Mouse (Mus musculus): Measurements from ENCODE around the gene Cdc42. TPM values are rescaled to one million over a fixed set of nuclear protein-coding genes. Genes with fewer than 3 reads are reported as not detected.
A peak's percentile ranks its signal among the peaks of the same experiment; 100 is the strongest.

The Cdc42 gene
- total RNA-seq, 4 experiments from 2014 or later: 121 to 145 (median 138) TPM

DNA sequence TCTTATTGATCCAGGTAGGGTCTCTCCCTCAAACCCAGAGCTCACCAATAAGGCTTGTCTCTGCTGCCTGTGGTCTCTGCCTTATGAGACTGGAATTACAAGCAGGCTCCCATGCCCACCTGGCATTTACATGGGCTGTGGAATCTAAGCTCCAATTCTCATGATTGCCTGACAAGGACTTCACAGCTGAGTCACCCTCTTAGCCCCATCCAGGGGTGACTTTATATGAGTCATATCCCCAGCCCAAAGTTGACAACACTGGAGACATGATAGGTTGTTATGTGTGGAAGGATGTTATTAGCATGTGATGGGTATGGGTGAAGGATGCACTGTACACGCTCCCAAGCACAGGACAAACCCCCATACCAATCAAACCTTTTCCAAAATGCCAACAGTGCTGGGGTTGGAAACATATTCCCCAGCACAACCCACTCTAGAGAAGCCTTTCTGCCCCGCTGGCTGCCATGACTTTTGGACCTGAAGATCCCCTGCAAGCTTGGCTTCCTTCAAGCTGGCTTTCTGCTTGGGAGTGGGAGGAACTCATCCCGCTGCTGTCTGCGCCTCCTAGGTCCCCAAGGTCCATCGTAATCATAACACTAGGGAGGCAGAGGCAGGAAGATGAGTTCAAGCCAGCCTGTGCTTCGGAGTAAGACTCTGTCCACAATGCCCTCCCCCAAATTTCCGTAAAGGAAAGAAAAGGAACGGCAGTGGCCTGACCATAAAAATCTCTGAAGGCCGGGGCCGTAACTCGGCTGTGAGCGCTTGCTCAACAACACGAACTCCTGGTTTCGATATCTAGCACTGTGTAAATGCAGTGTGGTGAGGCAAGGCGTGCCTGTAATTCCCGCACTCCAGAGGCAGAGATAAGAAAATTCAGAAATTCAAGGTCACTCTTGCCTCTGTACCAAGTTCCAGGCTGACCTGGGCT is 14.3 kb upstream of the Cdc42 start:
- no peak for DNase-seq (ENCODE audit: low spot score)

DNA sequence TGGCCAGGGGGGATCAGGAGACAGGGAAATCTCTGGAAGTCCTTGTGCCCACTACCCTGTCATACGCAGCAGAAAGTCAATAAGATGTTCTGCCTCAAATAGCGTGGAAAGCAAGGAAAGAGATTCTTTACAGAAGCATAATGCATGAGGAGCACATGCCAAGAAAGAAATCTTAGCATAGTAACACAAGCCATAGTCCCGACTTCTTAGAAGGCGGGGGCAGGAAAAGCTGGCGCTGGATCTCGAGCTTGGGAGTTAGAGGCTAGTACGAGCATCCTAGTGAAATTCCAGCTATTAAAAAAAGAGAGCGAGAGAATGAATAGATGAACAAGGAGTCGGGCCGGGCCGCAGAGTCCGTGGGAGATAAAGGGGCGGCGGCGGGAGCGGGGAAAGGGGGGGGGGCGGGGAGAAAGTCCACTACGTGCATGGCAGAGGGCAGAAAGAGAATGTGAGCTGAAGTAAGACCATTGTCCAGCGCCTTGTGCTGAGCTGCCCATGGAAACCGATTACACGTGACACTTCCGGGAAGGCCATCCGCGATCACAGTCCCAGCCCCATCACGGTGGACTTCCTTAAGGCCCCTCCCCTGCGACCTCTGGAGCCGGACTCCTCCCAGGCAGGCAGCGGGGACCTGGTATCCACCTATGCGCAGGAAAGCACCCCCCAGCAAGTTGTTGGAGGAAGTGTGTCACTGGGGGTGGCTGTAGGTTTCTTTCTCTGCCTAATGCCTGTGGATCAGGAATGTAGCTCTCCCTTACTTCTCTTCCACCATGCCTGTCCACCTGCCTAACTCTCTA is 12.6 kb upstream of the Cdc42 start:
- peak; percentile 73 for DNase-seq (ENCODE audit: low spot score)

DNA sequence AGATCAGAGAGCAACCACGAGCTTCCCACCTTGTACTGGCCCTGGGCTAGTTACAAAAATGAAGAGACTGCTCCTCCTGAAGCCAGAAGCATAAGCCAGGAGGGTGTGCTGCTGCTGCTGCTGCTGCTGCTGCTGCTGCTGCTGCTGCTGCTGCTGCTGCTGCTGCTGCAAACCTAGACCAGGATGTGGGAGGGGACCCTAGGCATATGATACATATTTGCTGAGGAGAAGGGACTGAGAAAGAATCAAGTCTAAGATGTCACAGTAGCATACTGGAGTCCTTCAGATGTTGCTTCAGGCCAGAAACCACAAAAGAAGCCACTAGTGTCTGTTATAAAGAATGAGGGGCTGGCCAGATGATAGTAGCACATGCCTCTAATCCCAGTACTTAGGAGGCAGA is 10.7 kb upstream of the Cdc42 start:
- DNase-seq (ENCODE audit: low spot score): no peak

DNA sequence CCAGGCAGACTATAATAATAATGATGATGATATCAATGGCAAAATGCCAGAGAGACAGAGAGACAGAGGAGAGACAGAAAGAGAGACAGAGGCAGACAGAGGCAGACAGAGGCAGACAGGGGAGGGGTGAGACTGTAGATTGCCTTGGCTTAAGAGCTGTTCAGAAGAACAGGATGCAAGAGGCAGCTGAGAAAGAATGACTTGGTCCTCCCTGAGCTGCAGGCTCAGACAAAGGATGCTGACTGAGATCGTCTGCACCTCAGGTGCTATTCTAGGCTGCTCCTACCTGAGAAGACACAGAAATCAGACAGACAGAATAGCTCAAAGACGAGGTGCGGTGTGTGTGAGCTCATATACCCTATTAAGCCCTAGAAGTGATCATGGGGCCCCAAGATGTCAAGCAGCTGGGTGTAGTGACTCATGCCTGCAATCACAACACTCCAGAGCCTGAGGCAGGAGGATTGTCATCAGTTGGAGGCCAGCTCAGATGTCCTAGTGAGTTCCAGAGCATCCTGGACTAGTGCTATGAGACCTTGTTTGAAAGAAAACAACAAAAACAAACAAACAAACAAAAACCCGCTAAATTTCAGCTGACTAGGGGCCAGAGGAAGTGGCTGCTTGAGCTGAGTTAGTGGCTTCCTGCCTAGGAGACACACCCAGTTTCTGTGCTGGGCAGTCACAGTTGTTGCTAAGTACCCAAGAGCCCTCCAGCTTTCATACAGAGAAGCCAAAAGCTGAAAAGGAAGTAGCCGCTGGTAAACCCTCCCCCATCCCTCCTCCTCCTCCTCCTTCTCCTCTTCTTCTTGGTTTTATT is 10.0 kb upstream of the Cdc42 start:
- DNase-seq (ENCODE audit: low spot score): peak; percentile 71

DNA sequence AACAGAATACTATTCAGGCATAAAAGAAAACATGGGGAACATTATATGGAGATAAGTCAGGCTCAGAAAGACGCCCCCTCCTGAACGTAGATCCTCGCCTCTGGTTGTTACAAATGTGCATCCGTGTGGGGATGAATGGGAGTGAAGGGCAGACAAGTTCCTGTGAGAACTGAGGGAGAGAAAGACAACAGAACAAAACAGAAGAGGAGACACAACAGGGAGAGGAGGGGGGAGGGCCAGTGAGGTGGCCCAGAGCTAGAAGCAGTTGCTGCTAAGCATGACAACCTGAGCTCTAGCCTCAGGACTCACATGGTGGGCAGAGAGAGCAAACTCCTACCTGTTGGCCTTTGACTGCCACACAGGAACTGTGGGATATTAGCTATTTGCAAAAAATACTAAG is 8.6 kb upstream of the Cdc42 start:
- DNase-seq (ENCODE audit: low spot score): no peak

DNA sequence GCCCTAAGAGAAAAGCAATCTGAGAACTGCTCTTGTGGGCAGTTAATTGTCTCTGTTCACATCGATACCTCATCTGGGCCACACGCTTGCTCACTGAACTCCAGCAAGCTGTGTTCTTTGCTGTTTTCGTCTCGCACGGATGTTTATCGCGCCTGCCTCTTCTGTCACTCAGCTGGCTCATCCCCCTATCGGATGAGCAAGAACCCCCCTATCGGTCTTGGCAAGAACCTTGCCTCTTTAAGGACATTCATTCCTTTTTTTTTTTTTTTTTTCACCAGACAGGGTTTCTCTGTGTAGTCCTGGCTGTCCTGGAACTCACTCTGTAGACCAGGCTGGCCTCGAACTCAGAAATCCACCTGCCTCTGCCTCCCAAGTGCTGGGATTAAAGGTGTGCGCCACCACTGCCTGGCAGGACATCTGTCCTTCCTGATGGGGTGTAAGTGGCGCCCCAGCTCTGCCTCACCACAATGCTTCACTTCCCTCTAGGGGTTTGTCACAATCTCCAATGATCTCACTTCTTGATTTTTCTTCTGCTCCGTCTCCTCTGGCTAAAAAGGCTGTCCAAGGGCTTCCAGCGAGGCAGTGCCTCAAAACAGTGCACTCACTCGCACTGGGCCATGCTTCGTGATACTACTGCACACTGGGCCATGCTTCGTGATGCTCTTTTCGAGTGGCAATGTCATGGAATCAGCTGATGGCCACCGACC is 8.0 kb upstream of the Cdc42 start:
- DNase-seq (ENCODE audit: low spot score): peak; percentile 26

DNA sequence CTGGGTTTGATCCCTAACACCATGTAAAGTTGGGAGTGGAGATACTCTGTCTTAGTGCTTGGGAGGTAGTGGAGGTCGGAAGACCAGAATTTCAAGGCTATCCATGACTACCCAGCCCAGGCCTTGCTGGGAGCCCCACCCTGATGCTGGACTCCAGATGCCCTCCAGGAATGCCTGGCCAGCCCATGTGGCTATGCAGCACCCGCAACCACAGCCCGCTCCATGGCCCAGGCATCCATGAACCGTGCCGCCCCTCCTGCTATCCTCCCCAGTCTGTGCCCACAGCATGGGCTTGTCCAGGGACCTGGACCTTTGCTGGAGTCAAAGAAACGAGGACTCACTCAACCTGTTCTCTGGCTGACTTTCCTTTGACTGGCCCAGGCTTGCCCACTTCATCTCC is 7.3 kb upstream of the Cdc42 start:
- no peak for DNase-seq (ENCODE audit: low spot score)

DNA sequence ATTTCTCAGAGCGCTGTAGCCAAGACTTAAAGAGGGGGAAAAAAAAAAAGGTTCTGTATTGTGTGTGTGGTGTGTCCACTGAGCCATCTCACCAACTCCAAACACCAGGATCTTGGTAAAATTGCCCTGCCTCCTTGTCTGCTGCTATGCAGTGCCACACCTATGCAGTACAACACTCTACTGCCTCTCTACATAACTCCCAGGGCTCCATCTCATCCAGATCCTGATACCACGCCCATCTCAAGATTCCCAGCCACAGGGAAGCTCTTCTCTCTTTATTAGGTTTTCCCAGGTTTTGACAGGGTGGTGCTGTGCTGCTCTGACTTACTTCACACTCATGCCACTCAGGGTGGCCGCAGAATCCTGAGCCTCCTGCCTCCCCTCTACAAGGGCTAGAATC is 3.5 kb upstream of the Cdc42 start:
- no peak for DNase-seq (ENCODE audit: low spot score)

DNA sequence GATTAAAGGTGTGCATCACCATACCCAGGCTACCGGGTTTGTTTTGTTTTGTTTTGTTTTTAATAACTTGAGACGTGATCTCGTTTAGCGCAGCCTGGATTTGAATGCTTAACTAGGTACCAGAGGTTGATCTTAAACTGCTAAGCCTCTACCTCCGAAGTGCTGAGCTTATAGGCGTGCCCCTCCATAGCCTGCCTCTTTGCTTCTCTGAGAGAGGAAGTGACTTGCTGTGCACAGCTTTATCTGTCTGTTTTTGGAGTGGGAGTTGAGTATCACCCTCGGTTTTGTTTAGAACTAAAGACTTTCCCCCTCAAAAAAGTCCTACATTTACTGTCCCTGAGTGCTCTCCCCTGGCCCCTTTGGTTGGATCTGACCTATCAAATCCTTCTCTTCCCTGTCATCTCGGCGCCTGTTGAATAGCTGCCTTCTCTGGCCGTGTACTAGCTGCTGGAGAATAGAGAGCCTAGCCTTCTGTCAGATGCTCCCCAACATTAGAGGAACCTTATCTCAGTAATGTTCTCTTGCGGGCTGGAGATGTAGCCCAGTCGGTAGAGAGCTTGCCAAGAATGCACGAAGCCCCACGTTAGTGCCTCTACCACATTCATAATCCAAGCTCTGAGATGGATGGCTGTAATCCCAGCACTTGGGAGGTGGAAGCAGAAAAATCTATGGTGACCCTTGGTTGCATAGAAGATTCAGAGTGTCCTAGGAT is 927 bp upstream of the Cdc42 start:
- DNase-seq (ENCODE audit: low spot score): no peak

DNA sequence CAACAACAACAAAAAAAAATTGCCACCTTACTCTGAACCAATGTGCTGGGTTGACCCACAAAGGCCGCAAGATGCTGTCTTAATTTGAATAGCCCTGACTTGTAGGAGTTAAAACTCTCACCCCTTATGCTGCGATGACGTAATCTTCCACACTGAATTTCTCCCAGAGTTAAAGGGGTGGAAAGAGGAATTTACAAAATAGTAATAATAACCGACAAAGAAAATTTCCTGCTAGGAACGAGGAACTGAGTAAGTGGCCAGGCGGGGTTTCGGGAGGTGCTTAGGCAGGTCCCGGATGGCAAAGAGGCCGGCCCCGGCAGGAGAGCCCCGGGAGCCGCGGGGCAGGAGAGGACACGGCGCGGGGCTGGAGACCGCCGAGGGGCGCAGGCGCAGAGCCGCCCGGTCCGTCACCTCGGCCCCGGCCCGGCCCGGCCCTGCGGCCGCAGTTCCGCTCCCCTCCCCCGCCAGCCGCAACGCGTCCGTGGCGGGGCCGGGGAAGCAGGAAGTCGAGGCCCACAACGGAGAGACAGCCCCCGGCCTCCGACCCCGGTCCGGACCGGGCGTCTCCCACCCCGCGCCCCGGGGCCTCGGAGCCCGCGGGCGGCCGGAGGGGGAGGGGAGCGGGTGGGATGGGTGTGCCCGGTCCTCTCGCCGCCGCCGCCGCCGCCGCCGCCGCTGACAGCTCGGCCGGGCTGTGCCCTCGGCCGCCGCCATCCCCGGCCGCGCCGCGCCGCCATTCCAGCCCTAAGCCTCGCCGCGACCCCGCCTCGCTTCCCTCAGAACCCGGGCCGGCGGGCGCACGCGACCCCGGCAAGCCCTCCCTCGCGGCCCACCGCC is 628 bp downstream of the Cdc42 start:
- DNase-seq (ENCODE audit: low spot score): peak; percentile 73

DNA sequence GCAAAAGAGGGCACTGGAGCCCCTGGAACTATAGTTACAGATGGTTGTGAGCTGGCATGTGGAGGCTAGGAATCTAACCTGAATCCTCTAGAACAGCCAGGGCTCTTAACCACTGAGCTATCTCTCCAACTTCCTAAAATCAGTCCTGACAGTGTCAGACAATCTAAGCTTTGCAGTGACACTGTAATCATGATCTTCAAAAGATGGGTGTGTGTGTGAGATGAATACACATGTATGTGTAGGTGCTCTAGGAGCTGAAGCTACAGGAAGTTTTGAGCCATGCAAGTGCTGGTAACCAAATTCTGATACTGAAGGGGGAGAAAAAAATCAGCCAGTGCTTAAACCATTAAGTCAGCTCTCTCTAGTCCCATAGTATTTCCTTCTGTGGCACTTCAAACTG is 6.9 kb downstream of the Cdc42 start:
- DNase-seq (ENCODE audit: low spot score): no peak

DNA sequence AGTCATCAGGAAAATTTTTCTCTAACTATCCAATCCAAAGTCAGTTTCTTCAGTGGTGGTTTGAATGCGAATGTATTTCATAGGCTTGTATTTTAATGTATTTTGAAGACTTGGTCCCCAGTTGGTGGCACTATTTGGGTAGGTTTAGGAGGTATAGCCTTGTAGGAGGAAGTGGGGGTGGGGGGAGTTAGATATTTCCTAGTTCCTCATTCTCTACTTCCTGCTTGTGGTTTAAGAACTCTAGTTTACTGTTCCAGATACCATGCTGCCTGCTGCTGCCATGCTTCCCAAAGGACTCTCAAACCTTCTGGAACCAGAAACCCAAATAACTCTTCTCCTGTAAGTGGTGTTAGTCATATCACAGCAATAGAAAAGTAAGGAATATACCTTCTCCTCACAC is 11.7 kb downstream of the Cdc42 start:
- peak; percentile 19 for DNase-seq (ENCODE audit: low spot score)

DNA sequence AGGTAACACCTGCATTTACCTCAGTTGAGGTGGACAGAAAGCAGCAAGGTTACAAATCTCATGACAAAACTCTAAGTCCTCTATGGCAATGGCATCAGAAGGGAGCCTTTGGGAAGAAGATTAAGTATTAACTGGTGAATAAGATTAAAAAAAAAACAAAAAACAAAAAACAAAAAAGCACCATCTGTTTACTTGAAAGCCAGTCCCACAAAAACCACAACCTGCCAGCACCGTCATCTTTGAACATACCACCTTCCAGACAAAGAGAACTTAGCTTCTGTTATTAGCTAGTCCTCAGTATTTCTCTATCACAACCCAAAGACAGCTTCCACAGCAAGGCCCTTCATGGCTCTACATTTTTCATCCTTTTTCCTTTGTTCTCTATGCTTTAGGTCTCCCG is 12.4 kb downstream of the Cdc42 start:
- DNase-seq (ENCODE audit: low spot score): no peak

DNA sequence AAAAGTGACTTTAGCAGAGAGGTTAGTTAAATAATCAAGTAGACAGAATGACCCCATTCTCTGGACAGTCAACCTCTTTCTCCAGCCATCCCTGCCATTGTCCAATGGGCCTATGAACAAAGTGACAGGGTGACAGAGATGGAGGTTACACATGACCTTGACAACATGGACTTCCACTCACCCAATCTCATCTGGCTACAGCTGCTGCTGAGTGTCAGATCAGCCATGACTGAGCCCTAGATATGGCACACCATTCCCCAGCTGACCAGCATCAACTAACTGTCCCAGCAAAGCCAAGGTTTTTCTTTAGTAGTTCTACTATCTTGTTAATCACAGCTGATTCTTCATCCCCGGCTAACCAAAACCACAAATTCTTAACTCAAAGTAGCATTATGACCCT is 14.7 kb downstream of the Cdc42 start:
- no peak for DNase-seq (ENCODE audit: low spot score)

DNA sequence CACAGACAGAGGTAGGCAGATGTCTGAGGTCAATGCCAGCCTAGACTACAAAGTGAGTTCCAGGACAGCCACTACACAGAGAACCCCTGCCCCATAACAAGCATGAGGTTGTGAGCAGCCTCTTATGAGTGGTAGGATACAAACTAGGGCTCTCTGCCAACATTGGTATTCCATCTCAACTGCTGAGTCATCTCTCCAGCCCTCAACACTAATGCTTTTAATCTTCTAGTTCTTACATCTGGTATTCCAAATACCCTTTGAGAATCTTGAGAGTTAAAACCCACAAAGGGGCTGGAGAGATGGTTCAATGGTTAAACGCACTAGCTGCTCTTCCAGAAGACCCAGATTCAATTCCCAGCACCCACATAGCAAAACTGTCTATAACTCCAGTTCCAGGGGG is 18.1 kb downstream of the Cdc42 start:
- peak; percentile 34 for DNase-seq (ENCODE audit: low spot score)

DNA sequence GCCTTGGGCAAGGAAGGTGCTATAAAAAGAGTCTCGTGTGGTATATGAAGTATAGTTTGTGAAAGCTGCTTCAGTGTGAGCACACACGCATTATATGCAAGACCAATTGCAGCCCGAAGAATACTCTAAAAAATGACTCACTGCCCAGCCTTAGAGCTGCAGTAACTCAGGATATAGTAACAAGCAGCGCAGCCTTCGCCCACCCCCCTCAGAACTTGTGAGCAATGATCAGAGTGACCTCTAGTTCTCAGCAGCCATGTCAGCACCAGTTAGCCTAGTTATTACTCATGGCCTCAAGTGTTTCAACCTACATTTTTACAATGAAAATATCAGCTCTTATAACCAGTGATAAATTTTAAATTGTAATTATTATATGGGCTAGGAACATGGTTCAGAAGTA is 21.1 kb downstream of the Cdc42 start:
- no peak for DNase-seq (ENCODE audit: low spot score)

DNA sequence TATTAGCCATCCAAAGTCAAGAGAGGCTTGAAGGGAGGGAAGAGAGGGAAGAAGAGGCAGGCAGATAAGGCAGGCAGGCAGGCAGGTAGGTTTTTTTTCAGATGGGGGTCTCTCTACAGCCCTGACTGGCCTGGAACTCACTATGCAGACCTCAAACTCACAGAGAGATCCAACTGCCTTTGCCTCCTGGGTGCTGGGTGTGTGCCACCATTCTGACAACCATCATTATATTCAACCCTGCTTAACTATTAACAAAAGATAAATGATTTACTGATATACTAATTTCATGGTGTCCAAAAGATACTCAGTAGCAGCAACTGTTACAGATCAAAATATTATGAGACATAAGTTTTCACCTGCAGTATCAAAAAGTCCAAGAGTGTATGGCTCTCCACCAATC is 25.5 kb downstream of the Cdc42 start:
- DNase-seq (ENCODE audit: low spot score): no peak

DNA sequence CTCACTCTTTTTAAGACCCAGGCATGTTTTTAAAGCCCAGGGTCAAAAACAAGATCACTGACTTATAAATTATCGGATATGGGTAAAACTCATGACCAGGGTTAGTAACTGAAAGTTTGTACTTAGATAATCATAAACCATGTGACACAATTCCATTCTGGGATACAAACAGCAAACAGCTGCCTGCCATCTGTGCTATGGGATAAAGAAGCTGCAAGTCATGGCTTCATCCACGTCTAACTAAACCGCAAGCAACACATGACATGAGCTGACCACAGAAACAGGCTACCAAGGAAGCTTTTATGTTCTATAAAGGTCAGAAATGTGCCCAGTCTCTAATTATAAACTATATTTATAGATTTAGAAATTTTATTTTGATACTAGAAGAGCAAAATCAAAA is 31.0 kb downstream of the Cdc42 start:
- DNase-seq (ENCODE audit: low spot score): peak; percentile 17

DNA sequence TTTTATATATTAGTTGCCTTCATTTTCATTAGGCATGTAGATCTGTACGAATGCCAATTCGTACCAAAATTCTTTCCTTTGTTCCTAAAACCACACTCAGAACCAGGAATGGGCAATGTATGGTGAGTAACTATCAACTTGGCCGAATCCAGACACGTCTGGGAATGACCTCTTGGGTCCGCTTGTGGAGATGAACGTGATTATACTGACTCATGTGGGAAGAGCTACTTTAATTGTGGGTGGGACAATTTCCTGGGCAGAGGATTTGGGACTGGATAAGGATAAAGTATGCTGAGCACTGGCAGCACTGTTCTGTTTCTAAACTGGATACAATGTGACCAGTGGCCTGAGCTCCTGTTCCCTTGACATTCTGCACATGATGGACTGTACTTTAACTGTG is 32.6 kb downstream of the Cdc42 start:
- no peak for DNase-seq (ENCODE audit: low spot score)

All from heart, adult 8-10 months (tissue).